Comparison of ENCODE assay signal across 21 mouse cellular contexts in genomic region chrX:142677193-142677592, GRCm38 (mm10).
"Had no signal": no experiment of that assay in that cellular context is flagged by ENCODE, and none has a peak within 500 bp of the region (broad histone marks: within the 10 kb centered on the region; RNA-seq: fewer than 3 reads in every experiment).

No protein-coding gene starts in this region.

- H3K36me3 ChIP-seq: lung, embryonic 15.5 days; midbrain, embryonic 13.5 days; neural tube, embryonic 13.5 days; neural tube, embryonic 15.5 days had no signal

- H3K27me3 ChIP-seq: lung, embryonic 15.5 days had no signal

- H3K27ac ChIP-seq: lung, embryonic 15.5 days; macrophage; midbrain, embryonic 13.5 days; neural tube, embryonic 13.5 days; neural tube, embryonic 15.5 days had no signal

- H3K9me3 ChIP-seq: lung, embryonic 15.5 days; midbrain, embryonic 13.5 days; neural tube, embryonic 13.5 days; neural tube, embryonic 15.5 days had no signal

- H3K4me1 ChIP-seq: lung, embryonic 15.5 days; midbrain, embryonic 13.5 days had no signal

- ATAC-seq: lung, postnatal 0 days; midbrain, embryonic 13.5 days; midbrain, embryonic 16.5 days had no signal

- H3K9ac ChIP-seq: lung, embryonic 15.5 days; midbrain, embryonic 13.5 days; neural tube, embryonic 13.5 days; neural tube, embryonic 15.5 days had no signal

- H3K4me2 ChIP-seq: lung, embryonic 15.5 days; midbrain, embryonic 11.5 days; midbrain, embryonic 13.5 days; neural tube, embryonic 13.5 days; neural tube, embryonic 15.5 days had no signal

- DNase-seq: lung, adult 2 months; lung, postnatal 14 days; lung, postnatal 36 days; retina, postnatal 1 day; right cerebral cortex, adult 18-20 months; right cerebral cortex, postnatal 25 days; right cerebral cortex, postnatal 4 days; spleen, adult 18-20 months; thymus, adult 18-20 months; thymus, postnatal 14 days; thymus, postnatal 36 days had no signal

- H3K4me3 ChIP-seq: lung, embryonic 15.5 days; megakaryocyte, embryonic 14.5 days; midbrain, embryonic 13.5 days; myocyte; neural tube, embryonic 13.5 days; neural tube, embryonic 15.5 days had no signal
